Mouse (Mus musculus): ENCODE data around the gene Abhd4. TPM values are rescaled to one million over a fixed set of nuclear protein-coding genes. Genes with fewer than 3 reads are reported as not detected.
A peak's percentile ranks its signal among the peaks of the same experiment; 100 is the strongest.
"Not testable (repeated sequence)": the region's sequence is repeated elsewhere in the genome, so short reads cannot be mapped to it uniquely, and the experiment has no call there.

Gene Abhd4
- polyA plus RNA-seq, 1 experiment from 2014 or later: 51.5 TPM

- Histone ChIP-seq H3K4me3 (no peak overlapping the region), H3K27me3 (no peaks in the 10 kb centered on the region), H3K4me2 (replicated peaks) (no peak overlapping the region), H3K4me1 (peaks cover 14% of the 10 kb centered on the region), H3K9me3 (no peaks in the 10 kb centered on the region), H3K27ac (no peak overlapping the region), H3K9ac (no peak overlapping the region), H3K36me3 (no peaks in the 10 kb centered on the region)
- ATAC-seq (ENCODE audit: insufficient number of reproducible peaks, insufficient read depth, low FRiP score, low TSS enrichment): no peak
- WGBS: 92% methylated on average over 5 of the region's 5 CpGs
Observed at GRCm38 (mm10) chr14:54224064-54224417, 29.9 kb upstream of the Abhd4 start.

GRCm38 (mm10) chr14:54224484-54225467 lies 29.2 kb upstream of the Abhd4 start:
- no peak for ATAC-seq (ENCODE audit: insufficient number of reproducible peaks, insufficient read depth, low FRiP score, low TSS enrichment)
- H3K9ac ChIP-seq: no peak overlapping the region
- no peak overlapping the region for H3K4me3 ChIP-seq
- H3K36me3 ChIP-seq: no peaks in the 10 kb centered on the region
- 48% methylated on average over 16 of the region's 16 CpGs for WGBS
- H3K9me3 ChIP-seq: no peaks in the 10 kb centered on the region
- no peak overlapping the region for H3K4me2 ChIP-seq (replicated peaks)
- H3K27me3 ChIP-seq: no peaks in the 10 kb centered on the region
- no peak overlapping the region for H3K27ac ChIP-seq
- H3K4me1 ChIP-seq: peaks cover 6% of the 10 kb centered on the region; the same call in 1 of the 2 replicates

GRCm38 (mm10) chr14:54225725-54226124 lies 28.3 kb upstream of the Abhd4 start:
- H3K4me1 ChIP-seq: 0 out of 2 replicates have a peak, but pooled peaks cover 5% of the 10 kb centered on the region
- H3K4me2 ChIP-seq (replicated peaks): no peak overlapping the region
- no peaks in the 10 kb centered on the region for H3K36me3 ChIP-seq
- H3K4me3 ChIP-seq: no peak overlapping the region
- H3K9ac ChIP-seq: no peak overlapping the region
- H3K9me3 ChIP-seq: no peaks in the 10 kb centered on the region
- WGBS: 79% methylated on average over 11 of the region's 11 CpGs
- H3K27me3 ChIP-seq: no peaks in the 10 kb centered on the region
- no peak for ATAC-seq (ENCODE audit: insufficient number of reproducible peaks, insufficient read depth, low FRiP score, low TSS enrichment)
- no peak overlapping the region for H3K27ac ChIP-seq

- Histone ChIP-seq H3K9me3 (no peaks in the 10 kb centered on the region), H3K36me3 (no peaks in the 10 kb centered on the region), H3K4me3 (no peak overlapping the region), H3K27me3 (no peaks in the 10 kb centered on the region), H3K9ac (no peak overlapping the region), H3K4me2 (replicated peaks) (peak overlapping the region; percentile 53), H3K27ac (no peak overlapping the region), H3K4me1 (0 out of 2 replicates have a peak, but pooled peaks cover 5% of the 10 kb centered on the region)
- 42% methylated on average over 16 of the region's 16 CpGs for WGBS
- no peak for ATAC-seq (ENCODE audit: insufficient number of reproducible peaks, insufficient read depth, low FRiP score, low TSS enrichment)
Observed at GRCm38 (mm10) chr14:54226911-54227811, 26.8 kb upstream of the Abhd4 start.

- WGBS: under 1% methylated on average over 10 of the region's 10 CpGs
- peaks cover 7% of the 10 kb centered on the region; the same call in 1 of the 2 replicates for H3K4me1 ChIP-seq
- no peak overlapping the region for H3K9ac ChIP-seq
- H3K4me3 ChIP-seq: peak overlapping the region; percentile 24
- peak overlapping the region; percentile 53 for H3K4me2 ChIP-seq (replicated peaks)
- no peaks in the 10 kb centered on the region for H3K27me3 ChIP-seq
- ATAC-seq (ENCODE audit: insufficient number of reproducible peaks, insufficient read depth, low FRiP score, low TSS enrichment): no peak
- H3K9me3 ChIP-seq: no peaks in the 10 kb centered on the region
- H3K36me3 ChIP-seq: no peaks in the 10 kb centered on the region
- H3K27ac ChIP-seq: no peak overlapping the region
Observed at GRCm38 (mm10) chr14:54227911-54228451, 26.0 kb upstream of the Abhd4 start.

- Histone ChIP-seq H3K27ac (no peak overlapping the region), H3K9me3 (no peaks in the 10 kb centered on the region), H3K4me3 (peak overlapping the region; percentile 24), H3K4me2 (replicated peaks) (peak overlapping the region; percentile 53), H3K9ac (no peak overlapping the region), H3K27me3 (no peaks in the 10 kb centered on the region), H3K36me3 (no peaks in the 10 kb centered on the region), H3K4me1 (peaks cover 13% of the 10 kb centered on the region)
- no peak for ATAC-seq (ENCODE audit: insufficient number of reproducible peaks, insufficient read depth, low FRiP score, low TSS enrichment)
- WGBS: 9% methylated on average over 7 of the region's 7 CpGs
Observed at GRCm38 (mm10) chr14:54228501-54228900, 25.5 kb upstream of the Abhd4 start.

- Histone ChIP-seq H3K36me3 (no peaks in the 10 kb centered on the region), H3K27ac (no peak overlapping the region), H3K9ac (no peak overlapping the region), H3K4me3 (peak overlapping the region; percentile 24), H3K4me1 (peaks cover 18% of the 10 kb centered on the region), H3K9me3 (no peaks in the 10 kb centered on the region), H3K4me2 (replicated peaks) (peak overlapping the region; percentile 53), H3K27me3 (no peaks in the 10 kb centered on the region)
- no peak for ATAC-seq (ENCODE audit: insufficient number of reproducible peaks, insufficient read depth, low FRiP score, low TSS enrichment)
- WGBS: 7% methylated on average over 25 of the region's 25 CpGs
Observed at GRCm38 (mm10) chr14:54228933-54229713, 24.9 kb upstream of the Abhd4 start.

GRCm38 (mm10) chr14:54229849-54230248 lies 24.1 kb upstream of the Abhd4 start:
- not testable (repeated sequence) for ATAC-seq (ENCODE audit: insufficient number of reproducible peaks, insufficient read depth, low FRiP score, low TSS enrichment)

GRCm38 (mm10) chr14:54230638-54231150 lies 23.3 kb upstream of the Abhd4 start:
- H3K4me3 ChIP-seq: no peak overlapping the region
- WGBS: 89% methylated on average over 14 of the region's 14 CpGs
- H3K4me1 ChIP-seq: peaks cover 18% of the 10 kb centered on the region
- peaks cover 5% of the 10 kb centered on the region for H3K36me3 ChIP-seq
- no peak overlapping the region for H3K4me2 ChIP-seq (replicated peaks)
- no peaks in the 10 kb centered on the region for H3K27me3 ChIP-seq
- no peaks in the 10 kb centered on the region for H3K9me3 ChIP-seq
- ATAC-seq (ENCODE audit: insufficient number of reproducible peaks, insufficient read depth, low FRiP score, low TSS enrichment): no peak
- H3K27ac ChIP-seq: no peak overlapping the region
- H3K9ac ChIP-seq: no peak overlapping the region

More at GRCm38 (mm10) chr14:54229849-54230248, 24.1 kb upstream of the Abhd4 start:
- H3K36me3 ChIP-seq; H3K9me3 ChIP-seq; H3K4me2 ChIP-seq (replicated peaks); H3K27ac ChIP-seq; H3K4me3 ChIP-seq; H3K9ac ChIP-seq; H3K27me3 ChIP-seq: not testable (repeated sequence)
- 70% methylated on average over 4 of the region's 4 CpGs for WGBS
- peaks cover 18% of the 10 kb centered on the region for H3K4me1 ChIP-seq

- H3K9me3 ChIP-seq: no peaks in the 10 kb centered on the region
- H3K36me3 ChIP-seq: peaks cover 5% of the 10 kb centered on the region
- peaks cover 18% of the 10 kb centered on the region for H3K4me1 ChIP-seq
- H3K27me3 ChIP-seq: no peaks in the 10 kb centered on the region
- ATAC-seq (ENCODE audit: insufficient number of reproducible peaks, insufficient read depth, low FRiP score, low TSS enrichment): no peak
- no peak overlapping the region for H3K9ac ChIP-seq
- H3K27ac ChIP-seq: no peak overlapping the region
- no peak overlapping the region for H3K4me2 ChIP-seq (replicated peaks)
- WGBS: 81% methylated on average over 21 of the region's 21 CpGs
- H3K4me3 ChIP-seq: no peak overlapping the region
Observed at GRCm38 (mm10) chr14:54231176-54231956, 22.6 kb upstream of the Abhd4 start.

Data from embryonic facial prominence, embryonic 12.5 days (tissue).